20 mouse cellular contexts compared by ENCODE assay signal in genomic region chr17:45775468-45775867, GRCm38 (mm10). TPM values are rescaled to one million over a fixed set of nuclear protein-coding genes. Genes with fewer than 3 reads are reported as not detected.
DNase-seq lines count a peak whose midpoint lies in the region; ATAC-seq and TF ChIP-seq lines count a peak whose summit lies in the region.
"Had no signal": no experiment of that assay in that cellular context is flagged by ENCODE, and none has a peak within 500 bp of the region (broad histone marks: within the 10 kb centered on the region; RNA-seq: fewer than 3 reads in every experiment).

No protein-coding gene starts in this region.

- peak; percentile 47 for TF ChIP-seq CTCF in liver, adult 2 months (IDR thresholded peaks at IDR 0.05; ENCODE audit: low read depth, low read length)
- 0 out of 2 replicates have a peak, but pooled peaks have one; percentile 13 for TF ChIP-seq CTCF in small intestine, adult 2 months (IDR thresholded peaks at IDR 0.05; ENCODE audit: extremely low read depth, insufficient read length, insufficient replicate concordance, low read depth, low read length)

- H3K4me1 ChIP-seq in liver, adult 2 months (ENCODE audit: control insufficient read depth, insufficient read depth, low read length), result no peaks in the 10 kb centered on the region
- H3K4me1 ChIP-seq in liver, embryonic 11.5 days (replicated peaks; ENCODE audit: control insufficient read depth, insufficient read depth, low read length), result no peaks in the 10 kb centered on the region
- H3K4me1 ChIP-seq in small intestine, adult 2 months (ENCODE audit: control insufficient read depth, insufficient read depth, insufficient read length, low read length), result peaks cover 6% of the 10 kb centered on the region; the same call in 1 of the 2 replicates
- H3K4me1 ChIP-seq: neural tube, embryonic 12.5 days had no signal

- no peaks in the 10 kb centered on the region for H3K27me3 ChIP-seq in liver, adult 2 months (ENCODE audit: control insufficient read depth, insufficient read depth, low read length)
- no peaks in the 10 kb centered on the region for H3K27me3 ChIP-seq in liver, embryonic 11.5 days (replicated peaks; ENCODE audit: control insufficient read depth, insufficient read depth, low read length)
- H3K27me3 ChIP-seq in small intestine, adult 2 months (ENCODE audit: control insufficient read depth, insufficient read depth, low read length), result no peaks in the 10 kb centered on the region
- H3K27me3 ChIP-seq: neural tube, embryonic 12.5 days had no signal

- H3K36me3 ChIP-seq in liver, adult 2 months (ENCODE audit: control insufficient read depth, insufficient read depth, low read length), result no peaks in the 10 kb centered on the region
- H3K36me3 ChIP-seq in liver, embryonic 11.5 days (ENCODE audit: control insufficient read depth, insufficient read depth, low read length), result no peaks in the 10 kb centered on the region
- no peaks in the 10 kb centered on the region for H3K36me3 ChIP-seq in small intestine, adult 2 months (ENCODE audit: control insufficient read depth, insufficient read depth, low read length)
- H3K36me3 ChIP-seq: midbrain, embryonic 10.5 days; neural tube, embryonic 12.5 days had no signal

- no peaks in the 10 kb centered on the region for H3K9me3 ChIP-seq in liver, embryonic 11.5 days (ENCODE audit: control insufficient read depth, low read length)
- H3K9me3 ChIP-seq: midbrain, embryonic 10.5 days; neural tube, embryonic 12.5 days had no signal

- H3K79me2 ChIP-seq in liver, adult 2 months (ENCODE audit: control insufficient read depth, insufficient read depth, low read length), result no peaks in the 10 kb centered on the region

- TF ChIP-seq POLR2A in liver, adult 2 months (IDR thresholded peaks at IDR 0.05; ENCODE audit: extremely low read depth, insufficient read depth, low read length), result no peak
- TF ChIP-seq POLR2A in small intestine, adult 2 months (IDR thresholded peaks at IDR 0.05; ENCODE audit: low read depth, low read length), result no peak

- WGBS in liver, adult 2 months, result 92% methylated on average over 9 of the region's 9 CpGs
- 83% methylated on average over 9 of the region's 9 CpGs for WGBS in liver, embryonic 11.5 days
- WGBS in small intestine, adult 2 months, result 93% methylated on average over 9 of the region's 9 CpGs

- DNase-seq in liver, adult 2 months (ENCODE audit: extremely low read depth, low read depth, low spot score), result no peak
- DNase-seq in liver, embryonic 11.5 days (ENCODE audit: low spot score), result no peak
- DNase-seq in ES-CJ7 (ENCODE audit: low read depth, low spot score), result peak; percentile 75
- DNase-seq in ZHBTc4 (ENCODE audit: low read depth, low spot score), result peak; percentile 82
- no peak for DNase-seq in kidney, adult 11 months
- DNase-seq in natural killer cell, adult 2 months (ENCODE audit: low spot score in 2 of 2), result no peak
- DNase-seq: adrenal gland, postnatal 25 days; cerebellum, adult 9-10 months; gastrocnemius, postnatal 25 days; lung, adult 18-20 months; retina, postnatal 1 day had no signal

- H3K27ac ChIP-seq in liver, adult 2 months (replicated peaks; ENCODE audit: insufficient read depth, low read depth, low read length), result no peak overlapping the region
- no peak overlapping the region for H3K27ac ChIP-seq in liver, embryonic 11.5 days (ENCODE audit: low read depth, low read length)
- no peak overlapping the region for H3K27ac ChIP-seq in small intestine, adult 2 months (ENCODE audit: insufficient read depth, low read depth, low read length)
- H3K27ac ChIP-seq: midbrain, embryonic 10.5 days; neural tube, embryonic 12.5 days had no signal

- no peak for ATAC-seq in liver, embryonic 11.5 days (replicated peaks; ENCODE audit: low FRiP score)
- ATAC-seq: forebrain, embryonic 14.5 days had no signal

- no peak overlapping the region for H3K4me3 ChIP-seq in liver, adult 2 months (ENCODE audit: insufficient read depth, low read depth, low read length)
- H3K4me3 ChIP-seq in liver, embryonic 11.5 days (ENCODE audit: low read depth, low read length), result no peak overlapping the region
- H3K4me3 ChIP-seq in small intestine, adult 2 months (ENCODE audit: low read depth, low read length), result no peak overlapping the region
- H3K4me3 ChIP-seq: midbrain, embryonic 10.5 days; neural tube, embryonic 12.5 days had no signal

- no peak overlapping the region for H3K4me2 ChIP-seq in liver, embryonic 11.5 days
- H3K4me2 ChIP-seq: neural tube, embryonic 12.5 days had no signal

- no peak overlapping the region for H3K9ac ChIP-seq in liver, adult 2 months (ENCODE audit: low read depth, low read length)
- no peak overlapping the region for H3K9ac ChIP-seq in liver, embryonic 11.5 days (ENCODE audit: low read depth, low read length)
- H3K9ac ChIP-seq: neural tube, embryonic 12.5 days had no signal

RNA-seq across cellular contexts. Expression of gene 1600014C23Rik, which starts 41.8 kb away (rescaled TPM):
- total RNA-seq in liver, adult 2 months (2014; rRNA removed), result not detected in 2 replicates
- polyA plus RNA-seq in liver, adult 2 months (2012; rRNA removed), result not detected in 2 replicates
- polyA plus RNA-seq in liver, embryonic 11.5 days (2014; fragmentation: Nextera tagmentation; extraction: Ambion mirVana), result not detected in 2 replicates
- not detected in 2 replicates for polyA plus RNA-seq in small intestine, adult 2 months (2012; rRNA removed)
- total RNA-seq: adrenal gland, postnatal 25 days; gastrocnemius, postnatal 25 days; left cerebral cortex, postnatal 10 days had no signal
- polyA plus RNA-seq: embryonic facial prominence, embryonic 11.5 days; large intestine, adult 2 months; neural tube, embryonic 12.5 days; spleen, adult 2 months; urinary bladder, adult 2 months had no signal

Comparison
In these comparisons a context has a peak if more than half of its experiments do, and no peak if none do; other contexts are left out.
1. DNase-seq: peak in ES-CJ7 (single experiment) and ZHBTc4 (single experiment); none in liver, adult 2 months (single experiment), liver, embryonic 11.5 days (single experiment), kidney, adult 11 months (single experiment) and natural killer cell, adult 2 months (0 of 2).